Mouse (Mus musculus) small intestine, adult 2 months (tissue): ENCODE results near the gene Klhl20.

Experiments
- CTCF ChIP-seq: fragments of 200-500 bp; IDR thresholded peaks from 2 replicates; pipeline ENCODE4 v1.5.1; 2012; ENCODE audit warnings: low read depth, mild to moderate bottlenecking, control low read depth, inconsistent platforms, low read length, moderate library complexity, mixed read lengths; ENCODE audit not compliant: insufficient replicate concordance, insufficient read length; ENCODE audit errors: extremely low read depth
- POLR2A ChIP-seq: fragments of 200-500 bp; IDR thresholded peaks from 2 replicates; pipeline ENCODE4 v1.6.1; 2012; ENCODE audit warnings: low read depth, mild to moderate bottlenecking, control low read depth, inconsistent platforms, low read length, moderate library complexity

DNA sequence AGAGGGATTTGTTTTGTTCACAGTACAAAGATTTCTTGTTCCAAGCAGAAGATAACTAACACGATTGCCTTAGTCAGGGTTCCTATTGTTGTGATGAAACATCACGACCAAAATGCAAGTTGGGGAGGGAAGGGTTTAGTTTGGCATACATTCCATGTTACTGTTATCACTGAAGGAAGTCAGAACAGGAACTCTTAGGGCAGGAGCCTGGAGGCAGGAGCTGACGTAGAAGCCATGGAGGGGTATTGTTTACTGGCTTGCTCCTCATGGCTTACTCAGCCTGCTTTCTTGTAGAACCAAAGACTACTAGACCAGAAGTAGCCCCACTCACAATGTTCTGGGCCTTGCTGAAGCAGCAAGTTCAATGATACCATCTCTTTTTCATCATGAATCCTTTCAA lies 84.3 kb downstream of the Klhl20 start:
- TF ChIP-seq POLR2A = no peak
- TF ChIP-seq CTCF = no peak
